Mouse (Mus musculus): ENCODE results near the gene Ffar4. TPM values are rescaled to one million over a fixed set of nuclear protein-coding genes. Genes with fewer than 3 reads are reported as not detected.

The Ffar4 gene
- polyA plus RNA-seq, 1 experiment from 2014 or later = 0.15 TPM

DNA sequence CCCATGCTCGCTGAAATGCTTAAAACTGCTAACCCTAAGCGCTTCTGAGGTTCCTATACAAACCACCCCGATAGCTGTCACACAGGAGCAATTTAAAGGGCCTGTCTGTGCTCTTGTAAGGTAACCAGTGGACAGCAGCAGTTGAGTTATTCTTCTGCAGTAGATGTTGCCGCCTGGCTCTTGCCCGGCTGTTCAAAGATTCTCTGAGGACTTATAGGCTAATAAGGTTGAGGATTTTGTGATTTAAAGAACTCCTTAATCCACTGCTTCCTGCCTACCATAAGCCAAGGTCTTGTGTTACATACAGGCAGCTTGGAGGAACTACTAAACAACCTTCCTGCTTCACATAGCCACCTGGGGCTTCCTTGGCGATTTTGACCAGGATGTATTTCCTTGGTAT, 35.6 kb downstream of the Ffar4 start, which contains the start of gene Pde6c:
TSS of gene Pde6c (plus strand) at position 301 of the 400 bp plus-strand sequence.
- Histone ChIP-seq H3K4me3 (replicated peaks) (no peak within 1 kb of the TSS), H3K36me3 (no peaks in the 10 kb centered on the region), H3K27me3 (no peaks in the 10 kb centered on the region), H3K9me3 (no peaks in the 10 kb centered on the region), H3K9ac (replicated peaks) (no peak within 1 kb of the TSS), H3K27ac (no peak within 1 kb of the TSS), H3K4me2 (no peak within 1 kb of the TSS), H3K4me1 (replicated peaks) (0 out of 2 replicates have a peak, but pooled peaks cover 5% of the 10 kb centered on the region)
- ATAC-seq (ENCODE audit: insufficient number of reproducible peaks, insufficient read depth, low FRiP score, low TSS enrichment, low read depth) = no peak
- 58% methylated on average over 6 of the region's 6 CpGs for WGBS

DNA sequence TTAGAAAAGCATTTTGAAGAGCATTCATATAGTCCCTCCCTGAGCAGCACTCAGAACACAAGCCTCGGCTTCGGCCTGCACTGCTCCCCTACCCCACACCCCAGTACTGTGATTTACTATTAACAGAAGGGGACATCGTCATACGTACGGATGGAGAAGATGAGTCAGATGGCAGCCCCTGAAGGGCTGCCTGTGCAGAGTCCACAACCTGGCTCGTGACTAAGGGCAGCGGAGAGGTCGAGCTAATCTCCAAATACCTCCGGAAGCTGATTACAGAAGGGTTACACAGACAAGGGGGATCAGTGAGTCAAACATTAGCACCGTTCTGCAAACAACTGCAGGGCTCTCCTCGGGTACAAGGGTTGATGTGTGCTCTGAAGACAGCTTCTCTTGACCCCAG, 37.1 kb downstream of the Ffar4 start:
- no peak overlapping the region for H3K9ac ChIP-seq (replicated peaks)
- no peak for ATAC-seq (ENCODE audit: insufficient number of reproducible peaks, insufficient read depth, low FRiP score, low TSS enrichment, low read depth)
- no peaks in the 10 kb centered on the region for H3K27me3 ChIP-seq
- 0 out of 2 replicates have a peak, but pooled peaks cover 5% of the 10 kb centered on the region for H3K4me1 ChIP-seq (replicated peaks)
- no peak overlapping the region for H3K4me2 ChIP-seq
- H3K36me3 ChIP-seq = no peaks in the 10 kb centered on the region
- 71% methylated on average over 11 of the region's 11 CpGs for WGBS
- no peak overlapping the region for H3K4me3 ChIP-seq (replicated peaks)
- H3K27ac ChIP-seq = no peak overlapping the region
- H3K9me3 ChIP-seq = no peaks in the 10 kb centered on the region

DNA sequence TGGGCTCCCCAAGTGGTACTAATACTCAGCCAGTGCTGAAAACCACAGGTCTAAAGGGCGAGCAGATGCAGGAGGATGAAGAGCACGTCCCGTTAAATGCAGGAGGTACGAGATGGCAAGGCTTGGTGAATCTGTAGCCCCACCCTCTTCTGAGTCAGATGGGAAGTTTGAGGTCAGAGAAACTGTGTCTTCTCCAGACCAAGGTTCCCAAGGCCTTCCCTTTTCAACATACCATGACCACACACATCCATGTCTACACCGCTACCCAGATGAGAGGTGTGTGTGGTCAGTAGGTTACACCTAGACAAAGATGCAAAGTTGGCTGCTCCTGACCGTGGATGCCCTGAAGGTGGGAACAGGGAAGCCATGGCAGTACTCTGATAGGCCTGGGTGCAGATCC, 37.9 kb downstream of the Ffar4 start:
- ATAC-seq (ENCODE audit: insufficient number of reproducible peaks, insufficient read depth, low FRiP score, low TSS enrichment, low read depth) = no peak
- 0 out of 2 replicates have a peak, but pooled peaks cover 5% of the 10 kb centered on the region for H3K4me1 ChIP-seq (replicated peaks)
- no peak overlapping the region for H3K9ac ChIP-seq (replicated peaks)
- H3K4me3 ChIP-seq (replicated peaks) = no peak overlapping the region
- no peaks in the 10 kb centered on the region for H3K9me3 ChIP-seq
- WGBS = 85% methylated on average over 6 of the region's 6 CpGs
- no peaks in the 10 kb centered on the region for H3K36me3 ChIP-seq
- no peaks in the 10 kb centered on the region for H3K27me3 ChIP-seq
- H3K27ac ChIP-seq = no peak overlapping the region
- H3K4me2 ChIP-seq = no peak overlapping the region

DNA sequence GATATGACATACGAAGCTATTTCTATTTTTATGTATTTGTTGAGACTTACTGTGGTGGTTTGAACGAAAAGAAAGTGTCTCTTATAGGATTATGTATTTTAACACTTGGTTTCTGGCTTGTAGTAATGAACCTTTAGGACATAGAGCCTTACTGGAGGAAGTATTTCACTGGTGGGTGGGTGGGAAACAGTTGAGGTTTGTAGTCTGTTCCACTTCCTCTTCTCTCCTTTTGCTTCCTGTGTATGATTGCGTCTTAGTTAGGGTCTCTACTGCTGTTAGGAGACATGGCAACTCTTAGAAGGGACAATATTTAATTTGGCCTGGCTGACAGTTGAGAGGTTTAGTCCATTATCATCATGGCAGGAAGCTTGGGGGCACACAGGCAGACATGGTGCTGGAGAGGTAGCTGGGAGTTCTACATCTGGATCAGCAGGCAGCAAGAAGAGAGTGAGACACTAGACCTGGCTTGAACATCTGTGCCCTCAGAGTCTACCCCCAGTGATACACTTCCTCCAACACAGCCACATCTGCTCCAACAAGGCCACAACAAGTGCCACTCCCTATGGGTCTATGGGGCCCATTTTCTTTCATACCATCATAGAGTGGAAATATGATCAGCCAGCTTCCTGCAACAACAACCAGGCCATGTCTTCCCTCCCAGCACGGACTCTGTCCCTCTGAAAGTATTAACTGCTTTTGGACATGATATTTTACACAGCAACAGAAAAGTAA, 46.8 kb downstream of the Ffar4 start:
- Histone ChIP-seq H3K4me3 (replicated peaks) (no peak overlapping the region), H3K27ac (no peak overlapping the region), H3K36me3 (no peaks in the 10 kb centered on the region), H3K27me3 (no peaks in the 10 kb centered on the region), H3K9me3 (no peaks in the 10 kb centered on the region), H3K4me2 (no peak overlapping the region), H3K4me1 (replicated peaks) (no peaks in the 10 kb centered on the region), H3K9ac (replicated peaks) (no peak overlapping the region)
- 83% methylated on average over 4 of the region's 4 CpGs for WGBS
- no peak for ATAC-seq (ENCODE audit: insufficient number of reproducible peaks, insufficient read depth, low FRiP score, low TSS enrichment, low read depth)

DNA sequence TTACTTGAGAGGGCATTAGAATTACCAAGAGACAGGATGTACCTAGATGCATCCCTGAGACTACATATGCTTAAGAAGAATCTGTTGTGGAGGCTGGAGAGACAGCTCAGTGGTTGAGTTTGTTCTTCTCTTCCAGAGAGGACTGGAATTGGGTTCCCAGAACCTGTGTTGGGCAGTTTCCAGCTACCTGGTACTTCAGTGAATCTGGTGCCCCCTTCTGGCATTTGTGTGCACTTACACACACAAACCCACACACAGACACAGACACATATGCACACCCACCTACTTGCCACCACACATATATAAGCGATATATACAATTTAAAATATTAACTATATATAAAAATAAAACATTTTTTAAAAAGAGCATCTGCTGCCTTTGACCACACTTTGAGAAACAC, 59.4 kb downstream of the Ffar4 start:
- Histone ChIP-seq H3K9ac (replicated peaks) (no peak overlapping the region), H3K4me2 (no peak overlapping the region), H3K4me1 (replicated peaks) (0 out of 2 replicates have a peak, but pooled peaks cover 3% of the 10 kb centered on the region), H3K27ac (no peak overlapping the region), H3K4me3 (replicated peaks) (no peak overlapping the region), H3K9me3 (no peaks in the 10 kb centered on the region), H3K36me3 (no peaks in the 10 kb centered on the region), H3K27me3 (no peaks in the 10 kb centered on the region)
- no peak for ATAC-seq (ENCODE audit: insufficient number of reproducible peaks, insufficient read depth, low FRiP score, low TSS enrichment, low read depth)
- WGBS = 97% methylated on average over 1 of the region's 1 CpGs

DNA sequence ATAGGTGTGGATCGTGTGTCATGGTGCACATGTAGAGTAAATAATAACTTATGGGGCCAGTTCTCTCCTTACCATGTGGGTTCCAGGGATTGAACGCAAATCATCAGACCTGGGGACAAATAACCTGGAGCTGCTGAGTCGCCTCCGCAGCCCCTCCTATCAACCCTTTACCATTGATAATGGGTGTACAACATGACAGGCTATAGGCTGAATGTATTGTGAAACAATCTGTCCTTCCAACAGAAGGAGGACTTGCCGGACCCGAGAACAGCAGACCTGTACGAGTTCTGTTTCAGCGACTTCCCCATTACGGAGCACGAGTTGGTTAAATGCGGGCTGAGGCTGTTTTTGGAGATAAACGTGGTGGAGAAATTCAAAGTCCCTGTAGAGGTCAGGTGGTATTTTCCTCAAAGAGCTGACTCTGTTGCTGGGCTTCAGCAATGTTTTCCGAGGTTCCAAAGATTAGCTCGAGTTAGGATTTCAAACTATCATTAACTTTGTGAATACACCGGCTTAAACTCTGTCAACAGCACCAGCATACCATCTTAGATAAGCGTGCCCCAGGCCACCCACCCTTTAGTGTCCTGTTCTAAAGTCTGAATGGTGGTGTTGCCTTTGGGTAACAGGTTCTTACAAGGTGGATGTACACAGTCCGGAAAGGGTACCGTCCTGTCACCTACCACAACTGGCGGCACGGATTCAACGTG, 64.9 kb downstream of the Ffar4 start:
- ATAC-seq (ENCODE audit: insufficient number of reproducible peaks, insufficient read depth, low FRiP score, low TSS enrichment, low read depth) = no peak
- Histone ChIP-seq H3K4me2 (no peak overlapping the region), H3K27ac (no peak overlapping the region), H3K27me3 (no peaks in the 10 kb centered on the region), H3K4me1 (replicated peaks) (no peaks in the 10 kb centered on the region), H3K9me3 (no peaks in the 10 kb centered on the region), H3K4me3 (replicated peaks) (no peak overlapping the region), H3K36me3 (no peaks in the 10 kb centered on the region), H3K9ac (replicated peaks) (no peak overlapping the region)
- WGBS = 92% methylated on average over 21 of the region's 21 CpGs

Other genes with a start within 250 kb of the Ffar4 start
- gene Myof, start 53.5 kb upstream of the Ffar4 start, polyA plus RNA-seq (2016; fragmentation: Nextera tagmentation; extraction: Ambion mirVana) = 6.2 and 8.0 TPM in 2 replicates
- gene Cep55, start 42.1 kb upstream of the Ffar4 start, polyA plus RNA-seq (2016; fragmentation: Nextera tagmentation; extraction: Ambion mirVana) = 27.5 and 28.7 TPM in 2 replicates
- gene Rbp4, start 28.2 kb downstream of the Ffar4 start, polyA plus RNA-seq (2016; fragmentation: Nextera tagmentation; extraction: Ambion mirVana) = 4.4 and 6.8 TPM in 2 replicates
- gene Pde6c, start 35.7 kb downstream of the Ffar4 start, polyA plus RNA-seq (2016; fragmentation: Nextera tagmentation; extraction: Ambion mirVana) = not detected in 2 replicates
- gene Fra10ac1, start 127.1 kb downstream of the Ffar4 start, polyA plus RNA-seq (2016; fragmentation: Nextera tagmentation; extraction: Ambion mirVana) = 46.3 and 48.3 TPM in 2 replicates
- gene Lgi1, start 167.5 kb downstream of the Ffar4 start, polyA plus RNA-seq (2016; fragmentation: Nextera tagmentation; extraction: Ambion mirVana) = 0.74 and 1.2 TPM in 2 replicates

Measured in limb, embryonic 12.5 days (tissue).